Mouse (Mus musculus) adrenal gland (tissue): ENCODE measurements around the gene 1810062G17Rik.

Experiments used
- intact Hi-C: fragments of 180-260 bp; cut with DNase I; formaldehyde crosslinking; loops from one replicate; pipeline ENCODE4 v1.15.1; 2025

1810062G17Rik gene

DNA sequence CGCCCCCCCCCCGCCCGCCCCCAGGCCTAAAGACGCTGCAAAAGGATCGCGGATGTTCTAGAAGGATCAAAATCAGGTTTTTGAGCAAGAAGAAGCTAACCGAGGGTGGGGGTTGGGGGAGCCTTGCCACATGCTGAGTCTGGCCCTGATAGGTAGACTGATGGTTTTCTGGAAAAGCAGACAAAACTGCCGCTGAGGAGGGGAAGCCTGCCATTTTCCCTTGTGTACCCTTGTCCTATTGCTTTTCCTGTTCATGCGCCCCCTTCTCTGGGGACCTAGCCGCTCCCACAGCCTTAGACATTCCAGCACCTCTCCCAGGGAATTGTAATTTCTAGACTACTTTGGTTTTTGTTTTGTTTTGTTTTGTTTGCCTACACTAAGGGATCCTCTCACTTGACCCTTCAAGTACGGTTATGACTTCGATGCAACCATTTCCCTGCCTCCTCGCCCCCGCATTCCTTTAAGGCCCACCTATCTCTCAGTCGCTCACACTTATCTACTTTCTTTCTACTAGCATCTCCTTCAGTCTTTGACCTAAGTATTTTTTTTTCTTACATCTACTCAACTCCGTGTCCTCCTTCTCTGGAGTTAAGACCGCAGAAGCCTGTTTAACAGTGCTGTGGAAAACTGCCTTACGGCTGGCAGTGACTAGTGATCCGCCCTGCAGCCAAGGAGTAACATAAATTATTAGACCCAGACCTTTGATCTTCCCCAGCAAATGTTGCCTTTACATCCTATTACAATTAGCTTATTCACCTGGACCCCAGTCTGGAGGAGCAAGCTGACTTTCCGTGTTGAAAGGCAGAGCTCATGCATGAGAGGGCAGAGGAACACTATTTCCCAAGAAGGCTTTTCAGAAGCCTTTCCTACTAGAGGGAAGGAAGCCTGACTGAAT, 771 bp downstream of the 1810062G17Rik start:
- intact Hi-C loops = no loop called here

DNA sequence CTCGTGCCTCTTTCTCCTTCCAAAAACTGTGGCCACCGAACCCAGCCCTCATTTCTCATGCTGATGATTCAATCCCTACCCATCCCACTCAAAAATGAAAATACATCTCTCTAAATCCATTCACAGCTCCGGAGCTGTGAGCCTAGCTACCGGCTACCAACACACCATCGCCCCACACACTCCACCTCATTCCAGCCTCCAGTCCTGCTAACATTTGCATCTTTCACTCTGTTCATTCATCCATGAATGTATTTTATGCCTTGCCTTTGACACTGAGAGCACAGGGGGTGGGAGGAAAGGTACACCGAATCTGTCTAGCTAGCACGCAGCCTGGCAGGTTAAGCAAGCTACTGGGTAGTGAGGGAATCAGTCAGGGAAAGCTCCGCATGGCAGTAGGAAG, 3.0 kb downstream of the 1810062G17Rik start:
- intact Hi-C loops = no loop called here

DNA sequence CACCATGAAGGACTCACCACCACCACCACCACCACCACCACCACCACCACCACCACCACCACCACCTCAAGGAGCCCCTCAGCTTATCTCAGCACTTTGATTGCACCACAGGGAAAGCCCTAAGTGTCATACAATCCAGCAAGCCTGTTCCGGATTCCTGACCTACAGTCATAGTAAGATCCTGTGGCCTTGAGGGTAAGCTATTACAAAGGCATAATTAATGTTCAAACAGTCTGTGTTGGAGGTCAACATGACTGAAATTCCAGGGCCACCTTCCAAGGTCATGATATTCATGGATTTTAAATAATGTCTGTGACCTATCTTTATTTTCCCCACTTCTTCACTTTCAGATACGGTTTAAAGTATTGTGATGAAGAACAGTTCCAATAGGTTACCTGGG, 4.7 kb downstream of the 1810062G17Rik start:
- intact Hi-C loops = no loop called here

DNA sequence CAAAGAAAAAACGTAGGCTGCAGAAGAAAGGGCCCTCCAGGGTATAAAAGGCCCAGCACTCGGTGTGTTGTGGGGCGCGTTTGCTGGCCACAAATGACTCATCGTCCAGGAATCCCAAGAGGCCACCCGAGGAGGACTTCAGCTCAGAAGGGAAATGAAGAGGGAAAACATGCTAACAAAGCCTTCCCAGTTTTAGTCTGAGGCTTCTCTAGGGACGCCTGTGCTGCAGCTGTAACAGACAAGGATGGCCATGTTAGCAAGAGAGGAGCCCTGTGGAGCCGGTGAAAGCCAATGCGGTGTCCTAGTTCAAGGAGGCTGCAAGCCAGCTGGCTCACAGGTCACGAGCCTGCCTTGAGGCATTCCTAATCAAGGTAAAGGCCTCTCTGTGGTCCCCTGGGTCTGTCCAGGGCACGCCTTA, 6.0 kb downstream of the 1810062G17Rik start:
- intact Hi-C loops = no loop called here

DNA sequence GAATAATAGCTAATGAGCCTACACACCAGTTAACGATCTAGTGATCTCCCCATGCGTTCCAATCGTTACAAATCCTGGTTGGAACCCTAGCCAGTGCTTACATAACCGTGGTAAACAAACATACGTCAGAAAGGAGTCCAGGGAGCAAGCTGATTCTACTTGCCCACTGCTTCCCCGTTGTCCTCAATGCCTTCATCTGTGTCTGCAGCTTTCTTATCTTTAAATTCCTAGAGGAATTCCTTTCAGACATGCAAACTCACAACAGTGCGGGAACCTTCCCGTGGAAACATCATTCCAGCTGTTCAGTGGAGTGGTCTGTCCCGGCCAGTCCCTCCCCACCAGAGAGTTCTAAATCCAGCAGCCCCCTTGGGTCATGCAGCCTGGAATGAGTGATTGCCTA, 7.2 kb downstream of the 1810062G17Rik start:
- intact Hi-C loops = no loop called here

DNA sequence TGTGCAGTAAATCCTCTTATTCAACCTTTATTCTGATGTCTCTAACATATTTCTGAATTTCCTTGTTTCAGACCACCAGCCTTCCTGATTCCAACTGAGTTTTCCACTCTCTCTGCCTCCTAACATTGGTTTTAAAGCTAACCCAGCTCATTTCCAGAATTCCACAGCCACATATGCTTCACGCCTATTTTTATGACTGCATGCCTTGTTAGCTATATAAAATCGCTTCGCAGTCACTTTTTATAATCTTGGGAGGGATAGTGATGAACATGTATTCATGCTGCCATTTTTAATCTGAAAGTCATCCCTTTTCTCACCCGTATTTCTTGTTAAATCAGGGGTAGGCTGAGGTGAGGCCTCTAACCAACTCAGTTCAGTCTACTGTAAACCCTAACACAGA, 8.6 kb downstream of the 1810062G17Rik start:
- intact Hi-C loops = no loop called here

DNA sequence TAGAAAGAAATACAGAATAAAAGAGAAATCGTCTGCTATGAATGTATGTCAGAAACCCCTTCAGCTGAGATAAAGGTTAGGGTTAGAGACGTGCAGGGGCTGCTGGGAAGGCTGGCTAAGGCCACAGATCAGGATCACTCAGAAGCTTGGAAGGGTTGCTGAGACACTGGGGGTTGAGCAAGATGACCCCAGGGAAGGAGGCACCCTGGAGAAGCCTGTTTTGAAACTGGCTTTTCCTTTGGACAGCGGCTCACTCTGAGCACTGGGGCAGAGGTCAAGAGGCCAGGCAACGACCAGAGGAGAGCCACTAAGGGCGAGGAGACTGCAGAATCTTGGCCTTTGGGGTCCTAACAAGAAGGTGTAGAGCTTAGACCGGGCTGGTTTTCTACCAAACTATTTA, 10.4 kb downstream of the 1810062G17Rik start:
- intact Hi-C loops = no loop called here

DNA sequence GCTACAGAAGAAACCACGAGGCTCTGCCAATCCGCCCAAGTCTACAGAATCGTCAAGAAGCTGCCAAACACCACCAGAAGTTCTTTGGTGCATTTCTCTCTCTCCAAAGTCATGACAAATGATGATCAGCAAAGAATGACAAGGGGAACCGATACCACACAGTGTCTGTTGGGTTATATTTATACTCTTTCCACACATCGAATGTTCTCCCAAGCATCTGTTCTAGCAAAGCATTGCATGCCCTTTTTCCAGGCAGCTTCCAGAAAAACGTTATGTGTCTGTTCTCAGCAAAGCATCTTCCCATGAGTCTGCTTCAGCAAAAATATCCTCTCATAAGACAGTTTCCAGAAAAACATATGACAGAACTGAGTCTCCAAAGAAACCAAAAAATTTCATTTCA, 11.1 kb downstream of the 1810062G17Rik start:
- intact Hi-C loops = no loop called here

DNA sequence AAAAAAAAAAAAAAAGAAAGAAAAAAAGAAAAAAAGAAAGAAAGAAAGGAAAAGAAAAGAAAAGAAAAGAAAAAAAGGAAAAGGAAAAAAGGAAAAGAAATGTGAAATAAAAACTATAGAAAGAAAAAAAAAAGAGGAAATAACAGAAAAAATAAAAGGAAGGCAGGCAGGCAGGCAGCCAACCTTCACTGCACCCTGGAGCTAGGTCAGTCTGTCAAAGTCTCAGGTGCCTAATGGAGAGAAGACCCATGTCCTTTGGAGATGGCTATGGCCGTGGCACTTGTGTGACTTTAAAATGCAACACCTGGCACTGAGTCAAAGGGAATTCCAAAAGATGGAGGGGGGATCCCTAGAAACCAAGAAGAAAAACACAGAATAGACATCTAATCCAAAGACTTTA, 12.6 kb downstream of the 1810062G17Rik start:
- intact Hi-C loops = no loop called here

DNA sequence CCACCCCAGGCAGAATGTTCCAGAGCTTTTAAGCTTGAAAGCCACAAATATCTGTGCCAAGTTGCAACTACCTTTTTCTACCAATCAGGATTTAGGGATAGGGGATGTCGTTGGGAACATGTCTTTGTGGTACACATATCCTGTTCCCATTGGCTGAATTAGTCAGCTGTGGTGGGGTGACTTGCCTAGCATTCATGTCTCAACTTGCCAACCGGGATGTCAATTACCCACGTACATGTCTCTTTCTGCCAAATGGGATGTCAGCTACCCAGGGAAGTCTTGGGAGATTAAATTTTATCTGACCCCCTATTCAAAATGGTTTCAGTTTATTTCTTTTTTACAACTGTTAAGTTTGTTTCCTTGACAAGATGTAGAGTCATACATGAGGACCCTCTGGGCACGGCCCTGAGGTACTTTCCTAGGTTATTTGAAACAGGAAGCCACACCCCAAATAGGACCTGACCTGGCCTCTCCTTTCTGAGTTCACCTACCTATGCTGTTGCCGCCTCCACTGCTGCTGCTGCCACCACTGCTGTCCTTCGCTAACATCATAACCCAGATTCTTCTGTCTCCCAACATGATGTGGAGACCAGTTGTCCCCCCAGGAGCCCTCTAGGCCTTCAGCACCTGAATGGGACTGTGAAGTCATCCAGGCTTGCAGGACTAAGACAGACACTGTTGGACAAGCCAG, 13.3 kb downstream of the 1810062G17Rik start:
- intact Hi-C loops = no loop called here

DNA sequence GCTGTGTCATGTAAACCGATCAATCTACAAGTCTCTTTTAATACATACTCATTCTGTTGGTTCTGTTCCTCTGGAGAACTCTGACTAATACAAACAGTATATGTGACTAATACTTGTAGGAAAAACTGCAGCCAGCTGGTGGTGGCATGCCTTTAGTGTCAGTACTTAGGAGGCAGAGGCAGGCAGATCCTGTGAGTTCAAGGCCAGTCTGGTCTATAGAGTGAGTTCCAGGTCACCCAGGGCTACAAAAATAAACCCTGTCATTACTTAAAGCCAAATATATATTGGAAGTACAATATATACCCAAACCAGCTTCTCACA, 13.8 kb downstream of the 1810062G17Rik start:
- intact Hi-C loops = no loop called here

DNA sequence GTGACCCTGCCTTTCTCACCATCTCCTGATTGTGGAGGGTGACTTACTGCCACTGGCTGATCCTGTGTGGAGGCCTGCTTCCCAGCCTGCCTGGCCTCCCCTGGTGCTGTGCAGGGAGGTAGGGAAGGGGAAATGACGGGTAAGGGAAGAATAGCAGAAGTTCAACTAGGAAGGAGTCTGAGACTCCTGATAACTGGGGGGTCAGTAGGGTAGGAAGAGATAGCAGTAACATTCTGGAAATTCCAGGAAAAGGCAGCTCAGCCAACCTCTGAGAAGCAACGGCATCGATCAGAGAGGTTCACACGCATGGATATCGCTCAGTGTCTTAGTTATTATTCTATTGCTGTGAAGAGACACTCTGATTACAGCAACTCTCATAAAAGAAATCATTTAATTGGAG, 15.8 kb downstream of the 1810062G17Rik start:
- intact Hi-C loops = loop anchor here (10.0 kb wide), 1 partner anchor 307 kb away; no protein-coding TSS in a partner anchor

DNA sequence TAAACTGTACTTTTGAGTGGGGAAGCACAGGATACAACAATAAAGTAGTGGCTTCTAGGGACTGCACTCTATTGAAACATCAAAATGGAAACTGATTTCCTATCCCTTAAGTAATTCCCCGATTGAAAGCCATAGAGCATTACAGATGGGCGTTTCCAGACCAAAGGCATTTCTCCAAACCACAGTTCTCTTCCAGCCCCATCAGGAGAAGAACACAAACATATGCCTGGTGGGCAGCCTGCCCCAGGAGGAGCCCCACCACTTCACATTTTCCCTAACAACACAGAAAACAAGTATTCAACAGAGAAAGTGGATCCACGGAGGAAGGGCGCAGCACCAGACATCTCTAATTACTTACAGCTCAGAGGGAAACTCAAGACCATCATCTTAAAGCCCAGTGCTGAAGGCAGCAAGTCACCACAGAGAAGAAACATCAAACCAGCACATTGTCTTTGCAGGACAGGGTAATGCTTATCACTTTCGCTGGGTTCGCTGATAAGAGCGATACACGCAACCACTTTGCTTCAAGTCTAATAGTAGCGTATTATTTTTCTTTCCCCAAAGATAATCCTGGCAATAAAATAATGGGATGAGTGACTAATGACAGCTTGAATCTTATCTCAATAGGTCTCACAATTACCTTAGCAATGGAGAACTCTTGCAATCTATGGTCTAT, 17.1 kb downstream of the 1810062G17Rik start:
- intact Hi-C loops = loop anchor here (10.0 kb wide), 1 partner anchor 308 kb away; no protein-coding TSS in a partner anchor

DNA sequence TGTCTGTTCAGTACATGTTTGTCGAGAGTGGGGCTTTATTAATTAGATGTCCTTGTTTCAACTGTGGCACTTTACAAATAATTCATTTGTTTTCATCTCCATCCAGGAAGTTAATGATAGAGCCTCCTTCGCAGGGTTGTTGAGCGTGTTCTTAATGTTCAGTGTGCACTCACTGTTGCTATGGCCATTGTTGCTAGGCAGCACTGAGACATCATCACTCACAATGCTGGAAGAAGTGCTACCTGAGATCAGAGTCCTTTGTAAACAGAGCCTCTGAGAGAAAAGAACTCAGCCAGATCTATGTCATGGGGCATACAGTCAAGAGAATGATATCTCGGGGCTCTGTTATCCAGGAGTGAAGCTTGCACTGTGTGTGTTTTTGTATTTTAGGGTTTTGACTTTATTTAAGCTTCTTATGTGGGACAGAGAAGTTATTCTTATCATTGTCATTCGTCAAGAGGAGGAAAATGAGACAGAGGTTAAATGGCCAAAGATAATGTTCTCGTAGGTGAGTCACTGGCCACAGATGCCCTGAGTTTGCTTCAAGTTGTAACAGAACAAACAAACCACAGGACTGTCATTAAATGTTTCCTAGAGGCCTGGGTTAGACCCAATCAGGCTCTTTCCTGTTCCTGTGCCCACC, 18.0 kb downstream of the 1810062G17Rik start:
- intact Hi-C loops = loop anchor here (2.0 to 10.0 kb wide), 2 partner anchors 283 to 309 kb away; no protein-coding TSS in a partner anchor

DNA sequence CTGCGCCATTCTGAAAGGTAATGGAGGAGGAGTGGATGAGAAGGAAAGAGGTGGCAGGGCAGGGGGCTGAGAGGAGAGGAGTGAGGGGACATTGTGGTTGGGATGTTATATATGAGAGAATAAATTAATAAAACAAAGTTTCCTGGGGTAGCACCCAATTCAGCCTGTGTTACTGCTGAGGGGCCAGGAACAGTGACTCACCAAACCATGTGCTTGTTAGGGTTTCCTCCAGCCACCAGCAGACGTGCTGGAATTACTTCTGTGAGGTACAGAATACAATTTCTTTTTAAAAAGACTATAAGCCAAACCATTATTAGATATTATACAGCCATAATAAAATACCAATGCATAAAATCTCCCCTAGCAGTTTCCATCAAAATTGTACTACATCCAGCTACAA, 18.9 kb downstream of the 1810062G17Rik start:
- intact Hi-C loops = loop anchor here (2.0 to 10.0 kb wide), 2 partner anchors 284 to 310 kb away; no protein-coding TSS in a partner anchor

DNA sequence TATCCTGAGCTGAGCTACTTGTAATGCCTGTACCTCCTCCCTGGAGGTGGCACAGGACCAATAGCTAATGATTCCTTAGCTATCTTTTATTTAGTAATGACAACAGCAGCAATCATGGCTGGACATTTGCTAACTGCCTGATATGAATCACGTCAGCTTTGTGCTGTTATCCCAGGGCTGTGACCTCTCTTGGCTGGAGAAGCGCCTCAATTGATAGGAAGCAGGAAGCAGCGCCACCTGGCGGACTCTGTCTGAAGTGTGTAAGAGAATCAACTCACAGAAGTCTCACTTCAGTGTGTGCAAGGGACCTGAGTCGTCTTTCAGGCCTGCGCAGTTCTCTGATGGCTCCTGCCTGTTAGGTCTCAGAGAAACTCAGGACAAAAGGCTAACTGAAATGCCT, 19.7 kb downstream of the 1810062G17Rik start:
- intact Hi-C loops = loop anchor here (2.0 to 10.0 kb wide), 2 partner anchors 285 to 311 kb away; no protein-coding TSS in a partner anchor

DNA sequence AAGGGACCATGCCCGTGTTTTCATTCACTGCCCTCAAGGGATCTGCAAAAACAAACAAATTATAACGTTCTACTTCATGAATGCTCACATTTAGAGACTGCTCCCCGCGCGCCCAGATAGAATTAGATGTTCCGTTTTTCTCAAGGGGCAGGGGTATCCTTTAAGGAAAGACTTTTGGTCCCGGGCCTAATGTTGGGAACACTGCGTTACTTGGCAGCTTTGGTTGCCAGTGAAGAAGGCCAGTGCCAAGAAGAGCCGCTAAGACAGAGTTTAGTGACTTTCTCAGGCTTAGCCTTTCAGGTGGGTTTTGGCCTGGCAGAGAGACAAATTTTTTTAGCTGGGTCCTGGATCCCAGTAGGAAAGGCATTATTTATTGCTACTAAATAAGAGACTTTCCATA, 20.5 kb downstream of the 1810062G17Rik start:
- intact Hi-C loops = loop anchor here (2.0 to 10.0 kb wide), 2 partner anchors 53 to 311 kb away; no protein-coding TSS in a partner anchor

DNA sequence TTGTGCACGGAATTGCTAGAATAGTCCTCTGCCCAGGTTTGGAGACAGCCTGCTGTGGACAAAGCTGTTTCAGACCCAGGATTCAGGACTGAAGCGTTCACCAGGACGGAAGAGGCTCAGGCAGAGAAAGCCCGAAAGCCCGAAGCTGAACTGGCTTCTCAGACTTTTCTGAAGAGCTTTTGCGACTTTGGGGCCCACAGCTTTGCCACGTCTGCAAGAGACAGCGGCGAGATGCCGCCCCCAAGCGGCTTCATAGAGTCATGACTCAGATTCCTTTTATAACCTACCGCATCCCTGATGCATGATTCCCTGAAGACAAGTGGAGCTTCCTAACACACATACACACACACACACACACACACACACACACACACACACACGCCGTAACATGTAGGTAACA, 21.0 kb downstream of the 1810062G17Rik start:
- intact Hi-C loops = loop anchor here (2.0 to 10.0 kb wide), 2 partner anchors 54 to 312 kb away; no protein-coding TSS in a partner anchor

DNA sequence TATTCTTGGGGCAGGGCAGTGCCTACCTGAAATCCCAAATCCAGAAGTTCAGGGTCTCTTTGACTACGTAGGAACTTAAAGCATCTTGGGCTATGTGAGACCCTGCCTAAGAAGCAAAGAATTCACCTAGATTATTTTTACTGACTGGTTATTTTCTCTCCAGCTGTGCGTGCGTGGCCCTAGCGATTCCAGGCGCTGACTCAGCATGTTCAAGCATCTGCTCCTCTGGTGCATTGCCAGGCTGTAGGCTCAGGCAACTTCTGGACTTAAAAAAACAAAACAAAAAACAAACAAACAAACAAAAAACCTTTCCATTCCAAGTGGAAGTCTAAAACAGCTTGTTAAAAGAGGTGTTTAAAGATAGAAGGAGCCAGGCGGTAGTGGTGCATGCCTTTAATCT, 22.5 kb downstream of the 1810062G17Rik start:
- intact Hi-C loops = loop anchor here (10.0 kb wide), 1 partner anchor 313 kb away; no protein-coding TSS in a partner anchor

DNA sequence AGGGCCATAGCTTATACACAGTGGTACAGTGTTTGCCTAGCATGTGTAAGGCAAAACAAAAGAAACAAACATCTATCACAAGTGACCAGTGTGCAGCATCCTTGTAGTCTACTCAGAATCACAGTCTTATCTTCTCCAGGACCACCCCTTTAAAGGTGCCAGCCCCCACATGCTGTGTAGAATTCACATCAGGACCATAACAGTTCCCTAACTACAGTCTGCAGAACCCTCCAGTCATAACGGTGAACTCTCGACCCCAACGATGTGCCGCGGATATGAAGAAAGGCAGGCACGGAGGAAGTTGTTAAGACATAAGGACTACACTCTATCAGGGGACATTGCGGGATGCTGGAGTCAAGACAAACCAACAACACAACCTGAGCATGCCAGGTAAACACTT, 23.7 kb downstream of the 1810062G17Rik start:
- intact Hi-C loops = loop anchor here (10.0 kb wide), 1 partner anchor 315 kb away; no protein-coding TSS in a partner anchor

DNA sequence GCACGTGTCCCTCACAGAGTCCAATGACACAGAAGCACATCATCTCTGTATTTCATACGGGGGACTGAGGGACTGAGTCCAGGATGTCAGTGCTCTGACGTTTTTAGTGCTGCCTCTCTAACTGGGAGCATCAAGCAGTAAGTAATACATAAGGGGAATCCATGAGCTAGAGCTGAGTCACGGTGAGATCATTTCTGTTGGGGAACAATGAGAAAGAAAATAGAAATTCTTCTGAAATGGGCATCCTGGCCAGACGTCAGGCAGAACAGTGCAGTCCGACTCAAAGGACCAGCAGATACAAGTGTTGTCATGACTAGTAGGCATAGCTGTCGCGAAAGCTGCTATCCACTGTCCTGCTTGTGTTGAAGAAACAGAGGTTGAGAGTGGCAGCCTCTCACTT, 25.2 kb downstream of the 1810062G17Rik start:
- intact Hi-C loops = no loop called here
